Mouse (Mus musculus) effector memory CD4-positive, alpha-beta T cell, adult 7 months (primary cell): ENCODE measurements around the gene Olfr902. TPM values are rescaled to one million over a fixed set of nuclear protein-coding genes. Genes with fewer than 3 reads are reported as not detected.

Experiments
- polyA plus RNA-seq: library from polyadenylated mRNA; unstranded; fragments of 100-300 nt; shearing (Covaris generic); gene quantifications from one replicate; pipeline ENCODE4 v1.2.1, GENCODE M21; 2017

Olfr902 gene
- polyA plus RNA-seq, result not detected

GRCm38 (mm10) chr9:38447352-38447751 lies at the start of gene Olfr902:
Gene Olfr902, plus strand, starts transcription at chr9:38447652.

GRCm38 (mm10) chr9:38401398-38401797 lies 46.1 kb upstream of the Olfr902 start, which contains the start of gene Olfr147:
Gene Olfr147, plus strand, starts transcription at chr9:38401698.

GRCm38 (mm10) chr9:38429155-38429554 lies 18.3 kb upstream of the Olfr902 start, which contains the start of gene Olfr901:
Gene Olfr901, plus strand, starts transcription at chr9:38429455.

GRCm38 (mm10) chr9:38462844-38463243 lies 15.4 kb downstream of the Olfr902 start, which contains the start of gene Olfr904:
Gene Olfr904, plus strand, starts transcription at chr9:38463144.

GRCm38 (mm10) chr9:38470807-38471206 lies 23.4 kb downstream of the Olfr902 start, which contains the start of gene Olfr905:
Gene Olfr905, plus strand, starts transcription at chr9:38471107.

GRCm38 (mm10) chr9:38486785-38487184 lies 39.3 kb downstream of the Olfr902 start, which contains the start of gene Olfr906:
Gene Olfr906, plus strand, starts transcription at chr9:38487085.

GRCm38 (mm10) chr9:38495501-38495900 lies 48.0 kb downstream of the Olfr902 start, which contains the start of gene Olfr907:
Gene Olfr907, plus strand, starts transcription at chr9:38495801.

Other genes with a start within 250 kb of the Olfr902 start
- not detected for gene Olfr893, start 239.3 kb upstream of the Olfr902 start, polyA plus RNA-seq
- not detected for gene Olfr894, start 229.6 kb upstream of the Olfr902 start, polyA plus RNA-seq
- gene Olfr143, start 194.9 kb upstream of the Olfr902 start, polyA plus RNA-seq, result not detected
- gene Olfr895, start 179.8 kb upstream of the Olfr902 start, polyA plus RNA-seq, result not detected
- not detected for gene Olfr896-ps1, start 156.5 kb upstream of the Olfr902 start, polyA plus RNA-seq
- gene Olfr25, start 118.6 kb upstream of the Olfr902 start, polyA plus RNA-seq, result not detected
- 0.34 TPM for gene Olfr898, start 99.2 kb upstream of the Olfr902 start, polyA plus RNA-seq
- gene Olfr250, start 80.8 kb upstream of the Olfr902 start, polyA plus RNA-seq, result not detected
- 0.17 TPM for gene Olfr251, start 70.6 kb upstream of the Olfr902 start, polyA plus RNA-seq
- not detected for gene Olfr147, start 46.0 kb upstream of the Olfr902 start, polyA plus RNA-seq
- not detected for gene Olfr901, start 18.2 kb upstream of the Olfr902 start, polyA plus RNA-seq
- 0.12 TPM for gene Olfr904, start 15.5 kb downstream of the Olfr902 start, polyA plus RNA-seq
- 0.20 TPM for gene Olfr905, start 23.5 kb downstream of the Olfr902 start, polyA plus RNA-seq
- not detected for gene Olfr906, start 39.4 kb downstream of the Olfr902 start, polyA plus RNA-seq
- gene Olfr907, start 48.1 kb downstream of the Olfr902 start, polyA plus RNA-seq, result not detected
- gene Olfr911-ps1, start 73.9 kb downstream of the Olfr902 start, polyA plus RNA-seq, result not detected
- gene Olfr910, start 90.2 kb downstream of the Olfr902 start, polyA plus RNA-seq, result not detected
- gene Olfr912, start 132.5 kb downstream of the Olfr902 start, polyA plus RNA-seq, result 0.06 TPM
- gene Olfr913, start 145.1 kb downstream of the Olfr902 start, polyA plus RNA-seq, result not detected
- not detected for gene Olfr914, start 157.4 kb downstream of the Olfr902 start, polyA plus RNA-seq
- gene Olfr916, start 212.2 kb downstream of the Olfr902 start, polyA plus RNA-seq, result 0.22 TPM
- gene Olfr917, start 218.2 kb downstream of the Olfr902 start, polyA plus RNA-seq, result not detected
- not detected for gene Olfr918, start 226.9 kb downstream of the Olfr902 start, polyA plus RNA-seq